Mouse (Mus musculus) E14TG2a.4 (cell line): ENCODE results near the gene Lrrk1.

Experiments used
- CTCF ChIP-seq: conservative IDR thresholded peaks from 2 replicates; pipeline ENCODE4 v1.5.1; 2014; ENCODE audit warnings: low read length
- NANOG ChIP-seq: IDR thresholded peaks from 2 replicates; pipeline ENCODE4 v1.6.1; 2014; ENCODE audit warnings: borderline replicate concordance, low read length, mixed read lengths
- POU5F1 ChIP-seq: IDR thresholded peaks from 2 replicates; pipeline ENCODE4 v1.6.1; 2014; ENCODE audit warnings: low read length, borderline replicate concordance

- TF ChIP-seq CTCF (no peak), POU5F1 (no peak), NANOG (no peak)
Observed at GRCm38 (mm10) chr7:66384891-66385290, 3.3 kb downstream of the Lrrk1 start.
